Mouse (Mus musculus) G1E (cell line): ENCODE results near the gene Unc45b.

ENCODE experiments used
- CTCF ChIP-seq: IDR thresholded peaks from 2 replicates; pipeline ENCODE4 v1.5.1; 2012; ENCODE audit warnings: low read depth, low read length, inconsistent platforms, mixed read lengths
- GATA1 ChIP-seq: IDR thresholded peaks from 2 replicates; pipeline ENCODE4 v1.6.1; 2012; ENCODE audit warnings: borderline replicate concordance, low read length, inconsistent platforms, mixed read lengths
- POLR2AphosphoS5 ChIP-seq: IDR thresholded peaks from 2 replicates; pipeline ENCODE4 v1.6.1; 2012; ENCODE audit warnings: low read depth, low read length, inconsistent platforms; ENCODE audit not compliant: insufficient replicate concordance
- TAL1 ChIP-seq: conservative IDR thresholded peaks from 2 replicates; pipeline ENCODE4 v1.6.1; 2012; ENCODE audit warnings: low read depth, low read length, inconsistent platforms, mixed read lengths

GRCm38 (mm10) chr11:82928897-82929632, 18.7 kb downstream of the Unc45b start:
- TF ChIP-seq CTCF (no peak), GATA1 (no peak), POLR2AphosphoS5 (no peak), TAL1 (no peak)
